Mouse (Mus musculus) midbrain, embryonic 15.5 days (tissue): ENCODE measurements around the gene Edem1. TPM values are rescaled to one million over a fixed set of nuclear protein-coding genes. Genes with fewer than 3 reads are reported as not detected.

ENCODE experiments used
- ATAC-seq: fragments of 200-750 bp; cut with Nextera tagmentation; replicated peaks from 2 replicates; pipeline ENCODE4 v1.8.0; 2017; ENCODE audit warnings: moderate TSS enrichment
- H3K27ac ChIP-seq: fragments of 300-500 bp; sonication (generic); 2 replicates; pipeline ENCODE4 v1.5.1; 2015; ENCODE audit warnings: mild to moderate bottlenecking, inconsistent platforms
- H3K27me3 ChIP-seq: fragments of 300-500 bp; sonication (generic); replicated peaks from 2 replicates; pipeline ENCODE4 v1.6.1; 2015; ENCODE audit warnings: inconsistent platforms
- H3K36me3 ChIP-seq: fragments of 300-500 bp; sonication (generic); replicated peaks from 2 replicates; pipeline ENCODE4 v1.6.1; 2015; ENCODE audit warnings: inconsistent platforms
- H3K4me1 ChIP-seq: fragments of 300-500 bp; sonication (generic); 2 replicates; pipeline ENCODE4 v1.6.1; 2015; ENCODE audit warnings: inconsistent platforms
- H3K4me2 ChIP-seq: fragments of 300-500 bp; sonication (generic); 2 replicates; pipeline ENCODE4 v1.6.1; 2015; ENCODE audit warnings: inconsistent platforms, mild to moderate bottlenecking, moderate library complexity
- H3K4me3 ChIP-seq: fragments of 300-500 bp; sonication (generic); 2 replicates; pipeline ENCODE4 v1.5.1; 2015; ENCODE audit warnings: mild to moderate bottlenecking, inconsistent platforms
- H3K9ac ChIP-seq: fragments of 300-500 bp; sonication (generic); 2 replicates; pipeline ENCODE4 v1.6.1; 2015; ENCODE audit warnings: mild to moderate bottlenecking, inconsistent platforms
- H3K9me3 ChIP-seq: fragments of 300-500 bp; sonication (generic); 2 replicates; pipeline ENCODE4 v1.6.1; 2016; ENCODE audit warnings: inconsistent platforms
- WGBS: fragments of 180-500 bp; shearing (Covaris S2); methylation state at CpG from one replicate; pipeline ENCODE4 v1.1.7; 2015; ENCODE audit warnings: mixed read lengths; 5-methylcytosine and 5-hydroxymethylcytosine counted together
- polyA plus RNA-seq: library from polyadenylated mRNA; unstranded; fragments of >200 nt; fragmentation: Nextera tagmentation; extraction: Ambion mirVana; gene quantifications from 2 replicates; pipeline ENCODE4 v1.2.1, GENCODE M21; 2015

Gene Edem1
- polyA plus RNA-seq, 1 experiment from 2014 or later, result 6.5 TPM

DNA sequence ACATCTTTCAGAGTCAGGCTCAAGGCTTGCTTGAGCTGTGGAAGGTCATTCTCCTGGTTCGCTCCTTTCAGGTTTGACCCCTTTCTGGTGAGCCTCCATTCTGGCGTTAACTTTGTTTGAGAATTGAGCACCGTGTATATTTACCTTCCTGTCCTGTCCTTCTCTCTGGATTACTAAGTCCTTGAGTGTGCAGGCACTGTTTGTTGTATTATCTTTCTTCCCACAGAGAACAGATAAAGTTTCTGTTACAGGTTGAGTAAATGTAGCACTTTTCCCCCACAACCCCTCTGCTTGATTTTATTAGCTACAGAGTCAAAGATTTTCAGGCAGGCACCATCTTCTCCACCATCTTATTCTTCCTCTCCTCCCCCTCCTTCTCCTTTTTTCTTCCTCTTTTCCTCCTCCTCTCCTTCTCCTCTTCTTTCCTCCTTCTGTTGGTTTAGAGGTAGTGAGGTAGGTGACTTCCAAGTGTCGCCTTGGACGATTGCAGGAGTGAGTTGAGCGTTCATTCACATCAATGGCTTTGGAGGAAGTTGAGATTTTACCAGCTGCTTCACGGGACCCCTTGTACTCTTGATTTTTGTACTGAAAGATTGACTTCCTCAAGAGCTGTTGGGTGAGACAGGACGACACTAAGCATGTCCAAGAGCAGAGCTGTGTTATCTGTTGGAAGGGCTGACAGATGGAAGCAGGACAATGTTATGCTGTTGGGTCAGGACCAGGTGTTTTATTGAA, 5.7 kb downstream of the Edem1 start:
- Histone ChIP-seq H3K27me3 (no peaks in the 10 kb centered on the region), H3K9me3 (no peaks in the 10 kb centered on the region), H3K4me3 (no peak overlapping the region), H3K4me2 (no peak overlapping the region), H3K4me1 (peaks cover 12% of the 10 kb centered on the region), H3K9ac (no peak overlapping the region), H3K36me3 (no peaks in the 10 kb centered on the region), H3K27ac (no peak overlapping the region)
- no peak for ATAC-seq
- 91% methylated on average over 8 of the region's 8 CpGs for WGBS

DNA sequence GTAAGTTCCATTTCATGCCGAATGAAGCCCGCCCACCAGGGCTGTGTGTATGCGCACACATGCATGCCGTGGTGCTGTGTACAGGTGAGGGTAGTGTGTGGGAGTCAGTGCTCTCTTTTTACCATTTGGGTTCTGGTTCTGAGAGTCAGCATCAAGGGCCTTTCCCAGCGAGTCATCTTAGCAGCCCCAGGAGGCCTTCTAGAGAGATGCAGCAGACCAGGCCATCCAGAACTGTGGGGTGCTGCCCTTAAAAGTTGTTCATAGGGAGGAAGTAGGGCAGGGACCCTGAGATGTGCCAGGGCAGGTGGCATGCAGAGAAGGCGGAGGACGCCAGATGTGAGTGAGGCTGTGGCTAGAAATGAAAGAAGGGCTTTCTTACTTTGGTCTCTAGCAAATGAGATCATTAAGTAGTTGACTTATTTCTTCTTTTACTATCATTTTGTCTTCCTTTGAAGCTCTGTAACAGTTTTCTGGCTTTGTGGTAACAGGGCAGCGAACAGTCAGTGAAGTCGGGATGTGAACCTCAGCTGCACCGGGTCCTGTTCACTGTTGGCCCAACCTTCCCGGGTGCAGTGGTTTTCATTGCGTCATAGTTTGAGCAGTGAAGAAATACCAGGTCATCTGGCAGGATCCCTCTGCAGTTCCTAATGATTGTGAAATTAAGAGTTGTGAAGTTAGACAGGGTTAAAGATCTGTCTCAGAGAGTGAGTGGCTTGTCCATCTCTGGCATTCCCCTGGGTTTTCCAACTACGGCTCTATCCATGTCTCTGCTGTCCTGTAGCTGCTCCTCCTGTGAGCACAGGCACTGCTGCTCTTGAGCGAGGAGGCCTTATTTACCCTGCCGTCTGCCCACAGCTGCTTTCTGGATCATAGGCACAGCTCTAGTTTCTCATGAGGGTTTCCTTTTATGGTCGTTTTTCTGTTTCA, 7.6 kb downstream of the Edem1 start:
- Histone ChIP-seq H3K27me3 (no peaks in the 10 kb centered on the region), H3K27ac (no peak overlapping the region), H3K4me1 (no peaks in the 10 kb centered on the region), H3K4me2 (no peak overlapping the region), H3K9me3 (no peaks in the 10 kb centered on the region), H3K4me3 (no peak overlapping the region), H3K36me3 (no peaks in the 10 kb centered on the region), H3K9ac (no peak overlapping the region)
- ATAC-seq, result no peak
- WGBS, result 89% methylated on average over 16 of the region's 16 CpGs

DNA sequence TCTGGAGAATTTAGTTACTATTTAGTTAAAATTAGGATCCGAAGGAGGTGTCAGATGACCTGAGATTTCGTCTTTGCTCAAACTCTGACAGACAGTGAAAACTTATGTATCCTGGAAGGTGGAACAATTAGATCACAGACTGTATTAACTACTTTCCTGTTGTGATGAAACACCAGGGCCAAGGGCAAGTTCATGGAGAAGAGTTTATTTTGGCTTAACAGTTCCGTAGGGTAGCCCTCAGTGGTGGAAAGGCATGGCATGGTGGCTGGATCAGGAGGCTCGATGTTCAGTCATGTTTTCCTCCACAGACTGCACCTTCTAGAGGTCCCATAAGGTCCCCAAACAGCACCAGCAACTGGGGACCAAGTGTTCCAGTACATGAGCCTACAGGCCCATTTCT, 8.6 kb downstream of the Edem1 start:
- Histone ChIP-seq H3K4me3 (no peak overlapping the region), H3K4me2 (no peak overlapping the region), H3K9ac (no peak overlapping the region), H3K27ac (no peak overlapping the region), H3K9me3 (no peaks in the 10 kb centered on the region), H3K4me1 (no peaks in the 10 kb centered on the region), H3K27me3 (no peaks in the 10 kb centered on the region), H3K36me3 (0 out of 2 replicates have a peak, but pooled peaks cover 5% of the 10 kb centered on the region)
- 93% methylated on average over 4 of the region's 4 CpGs for WGBS
- ATAC-seq, result no peak

DNA sequence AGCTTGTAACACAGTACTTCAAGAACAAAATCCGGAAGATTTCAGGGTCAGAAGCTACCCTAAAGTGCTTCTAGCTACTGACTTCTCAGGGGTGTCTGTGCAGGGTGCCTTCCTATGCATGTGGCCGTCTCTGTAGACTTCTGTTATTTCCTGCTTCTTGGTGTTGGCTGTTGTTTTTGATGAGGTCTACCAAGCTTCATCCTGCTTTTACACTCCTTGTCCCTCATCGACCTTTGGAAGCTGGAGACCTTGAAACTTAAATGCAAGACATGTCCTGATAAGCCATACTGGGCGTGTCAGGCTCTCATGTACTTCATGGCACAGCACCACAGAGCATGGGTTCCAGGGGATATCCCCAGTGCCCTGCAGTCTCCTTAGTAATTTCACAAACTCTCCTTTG, 9.5 kb downstream of the Edem1 start:
- no peak for ATAC-seq
- H3K36me3 ChIP-seq, result 0 out of 2 replicates have a peak, but pooled peaks cover 5% of the 10 kb centered on the region
- H3K27me3 ChIP-seq, result no peaks in the 10 kb centered on the region
- no peak overlapping the region for H3K4me2 ChIP-seq
- H3K9me3 ChIP-seq, result no peaks in the 10 kb centered on the region
- no peak overlapping the region for H3K9ac ChIP-seq
- H3K27ac ChIP-seq, result no peak overlapping the region
- H3K4me3 ChIP-seq, result no peak overlapping the region
- WGBS, result 93% methylated on average over 4 of the region's 4 CpGs
- no peaks in the 10 kb centered on the region for H3K4me1 ChIP-seq

DNA sequence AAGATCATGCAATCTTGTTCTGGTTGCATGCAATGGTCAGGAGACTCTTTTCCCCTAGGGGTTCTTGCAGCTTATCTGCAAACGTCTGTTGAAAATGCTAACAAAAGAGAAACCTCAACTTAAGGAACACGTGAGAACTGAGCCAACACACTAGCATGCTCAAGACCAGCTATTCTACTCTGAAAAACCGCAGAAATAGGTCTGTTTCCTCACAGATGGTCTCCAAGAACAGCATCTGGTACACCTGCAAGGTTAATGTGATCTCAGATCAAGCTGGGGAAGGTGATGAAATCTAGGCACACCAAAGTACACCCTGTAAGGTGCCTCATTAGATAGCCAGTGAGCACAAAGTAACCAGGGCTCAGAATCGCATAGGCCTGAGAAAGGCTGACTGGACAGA, 11.0 kb downstream of the Edem1 start:
- 92% methylated on average over 4 of the region's 4 CpGs for WGBS

DNA sequence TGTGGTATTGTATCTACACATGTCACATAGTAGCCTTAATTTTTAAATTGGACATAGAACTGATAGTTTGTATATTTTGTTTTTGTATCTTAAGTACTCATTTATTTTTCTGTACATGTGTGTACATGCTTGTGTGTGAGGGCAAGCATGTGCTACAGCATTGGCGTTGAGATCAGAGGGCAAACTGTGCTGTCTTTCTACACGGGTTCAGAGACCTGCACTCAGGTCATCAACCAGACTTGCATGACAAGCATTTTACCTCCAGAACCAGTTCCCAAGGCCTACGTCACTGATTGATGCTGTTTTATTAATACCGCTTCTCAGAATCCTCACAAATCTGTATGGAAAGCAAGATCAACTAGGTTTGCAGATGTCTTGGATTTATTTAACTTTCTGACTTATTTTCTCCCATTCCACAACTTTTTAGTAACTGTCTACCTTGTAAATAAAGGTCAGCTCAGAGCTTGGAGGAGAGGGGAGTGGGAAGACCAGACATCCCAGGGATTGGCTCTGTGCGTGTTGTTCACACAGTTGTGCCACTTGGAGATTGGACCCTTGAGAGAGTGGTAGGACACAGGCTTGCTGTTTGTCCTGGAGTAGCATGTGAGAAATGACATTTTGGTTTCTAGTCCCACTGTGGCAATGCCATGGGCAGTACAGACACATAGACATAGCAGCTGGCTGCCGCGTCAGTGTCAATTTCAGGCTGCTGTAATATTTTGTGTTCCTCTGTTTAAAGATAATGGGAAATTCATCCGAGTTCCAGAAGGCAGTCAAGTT, 12.6 kb downstream of the Edem1 start:
- no peak overlapping the region for H3K27ac ChIP-seq
- WGBS, result 95% methylated on average over 8 of the region's 8 CpGs
- H3K9ac ChIP-seq, result no peak overlapping the region
- 0 out of 2 replicates have a peak, but pooled peaks cover 13% of the 10 kb centered on the region for H3K36me3 ChIP-seq
- H3K27me3 ChIP-seq, result no peaks in the 10 kb centered on the region
- H3K4me3 ChIP-seq, result no peak overlapping the region
- H3K4me1 ChIP-seq, result no peaks in the 10 kb centered on the region
- H3K9me3 ChIP-seq, result no peaks in the 10 kb centered on the region
- H3K4me2 ChIP-seq, result no peak overlapping the region
- ATAC-seq, result no peak

More for the DNA sequence above, 11.0 kb downstream of the Edem1 start:
- no peak overlapping the region for H3K4me3 ChIP-seq
- H3K27ac ChIP-seq, result no peak overlapping the region
- H3K4me2 ChIP-seq, result no peak overlapping the region
- no peak overlapping the region for H3K9ac ChIP-seq
- H3K36me3 ChIP-seq, result 0 out of 2 replicates have a peak, but pooled peaks cover 8% of the 10 kb centered on the region
- ATAC-seq, result no peak
- no peaks in the 10 kb centered on the region for H3K4me1 ChIP-seq
- H3K9me3 ChIP-seq, result no peaks in the 10 kb centered on the region
- H3K27me3 ChIP-seq, result no peaks in the 10 kb centered on the region

DNA sequence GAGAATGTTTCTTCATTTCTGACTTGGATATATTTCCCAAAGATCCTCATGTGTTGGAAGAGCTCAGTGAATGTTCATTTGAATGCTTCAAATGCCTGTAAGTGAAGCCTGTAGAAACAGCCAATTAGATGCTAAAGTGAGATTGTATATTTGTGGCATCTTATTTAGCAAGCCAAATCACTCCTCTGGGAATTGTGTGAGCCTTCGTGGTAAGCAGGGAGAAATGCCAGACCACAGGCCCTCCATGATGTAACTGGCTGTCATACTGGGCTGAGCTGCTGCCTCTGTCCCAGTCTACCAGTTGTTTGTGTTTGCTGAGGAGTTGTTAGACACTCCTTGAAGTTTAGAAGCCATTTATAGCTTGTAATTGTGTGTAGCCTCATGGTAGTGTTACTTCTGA, 15.2 kb downstream of the Edem1 start:
- 0 out of 2 replicates have a peak, but pooled peaks cover 13% of the 10 kb centered on the region for H3K36me3 ChIP-seq
- no peaks in the 10 kb centered on the region for H3K4me1 ChIP-seq
- H3K27me3 ChIP-seq, result no peaks in the 10 kb centered on the region
- no peaks in the 10 kb centered on the region for H3K9me3 ChIP-seq
- WGBS, result 88% methylated on average over 1 of the region's 1 CpGs
- ATAC-seq, result no peak
- H3K27ac ChIP-seq, result no peak overlapping the region
- H3K9ac ChIP-seq, result no peak overlapping the region
- no peak overlapping the region for H3K4me3 ChIP-seq
- H3K4me2 ChIP-seq, result no peak overlapping the region

DNA sequence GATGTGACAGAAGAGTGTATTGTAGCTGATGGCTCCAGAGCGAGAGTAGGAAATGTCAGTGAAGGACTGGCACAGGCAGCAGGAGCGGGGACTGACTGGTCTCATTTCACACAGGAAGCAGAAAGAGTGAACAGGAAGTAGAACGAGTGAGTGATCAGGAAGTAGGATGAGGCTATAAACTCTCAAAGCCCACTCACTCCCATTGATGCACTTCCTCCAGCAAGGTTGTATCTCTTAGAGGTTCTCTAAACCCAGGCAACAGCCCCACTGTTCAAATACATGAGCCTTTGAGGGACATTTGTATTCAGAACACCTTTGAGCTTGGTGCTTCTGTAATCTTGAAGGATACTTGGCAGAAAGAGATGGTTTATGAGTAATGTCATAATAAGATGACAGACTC, 15.7 kb downstream of the Edem1 start:
- H3K36me3 ChIP-seq, result 0 out of 2 replicates have a peak, but pooled peaks cover 13% of the 10 kb centered on the region
- no peak overlapping the region for H3K9ac ChIP-seq
- no peak overlapping the region for H3K4me3 ChIP-seq
- no peak overlapping the region for H3K27ac ChIP-seq
- H3K9me3 ChIP-seq, result no peaks in the 10 kb centered on the region
- ATAC-seq, result no peak
- H3K4me1 ChIP-seq, result no peaks in the 10 kb centered on the region
- no peak overlapping the region for H3K4me2 ChIP-seq
- no peaks in the 10 kb centered on the region for H3K27me3 ChIP-seq
- 85% methylated on average over 3 of the region's 3 CpGs for WGBS

DNA sequence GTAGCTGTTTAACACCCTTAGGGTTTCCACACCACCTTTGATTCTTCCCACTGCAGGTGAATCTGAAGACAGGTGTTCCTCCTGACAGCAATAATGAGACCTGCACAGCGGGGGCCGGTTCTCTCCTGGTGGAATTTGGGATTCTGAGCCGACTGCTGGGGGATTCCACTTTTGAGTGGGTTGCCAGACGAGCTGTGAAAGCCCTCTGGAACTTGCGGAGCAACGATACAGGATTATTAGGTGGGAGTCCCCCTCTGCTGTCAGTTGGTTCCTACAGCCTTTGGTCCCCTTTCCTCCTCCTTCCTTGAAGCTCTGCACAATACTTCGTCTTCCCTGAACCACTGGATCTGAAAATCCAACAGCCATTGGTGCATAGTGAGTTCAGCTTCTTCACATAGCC, 16.3 kb downstream of the Edem1 start:
- H3K4me3 ChIP-seq, result no peak overlapping the region
- no peak overlapping the region for H3K27ac ChIP-seq
- 89% methylated on average over 7 of the region's 7 CpGs for WGBS
- ATAC-seq, result no peak
- H3K9ac ChIP-seq, result no peak overlapping the region
- no peaks in the 10 kb centered on the region for H3K27me3 ChIP-seq
- no peak overlapping the region for H3K4me2 ChIP-seq
- H3K4me1 ChIP-seq, result no peaks in the 10 kb centered on the region
- H3K9me3 ChIP-seq, result no peaks in the 10 kb centered on the region
- H3K36me3 ChIP-seq, result 0 out of 2 replicates have a peak, but pooled peaks cover 13% of the 10 kb centered on the region

DNA sequence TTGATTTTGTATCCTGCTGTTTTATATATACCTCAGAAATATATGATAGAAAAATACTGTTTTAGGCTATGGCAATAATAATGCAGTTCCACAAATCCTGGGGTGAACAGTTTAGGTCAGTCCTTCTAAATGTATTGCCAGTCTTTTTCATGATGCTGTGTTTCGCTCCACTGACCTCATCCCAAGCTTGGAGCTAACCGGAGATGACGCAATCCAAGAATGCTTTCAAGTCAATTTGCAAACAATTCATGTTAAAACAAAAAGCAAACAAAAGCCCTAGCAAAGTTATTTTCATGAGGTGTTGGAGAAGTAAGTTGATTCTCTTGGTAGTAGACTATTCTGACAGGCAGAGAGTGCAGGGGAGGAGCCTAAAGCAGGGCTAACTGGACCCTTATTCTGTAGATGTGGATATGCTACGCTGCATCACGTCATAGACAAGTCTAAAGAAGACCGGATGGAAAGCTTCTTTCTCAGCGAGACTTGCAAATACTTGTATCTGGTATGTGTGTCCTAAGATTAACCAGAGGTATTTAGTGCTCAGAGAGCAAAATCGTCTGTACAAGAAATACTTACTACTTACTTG, 23.7 kb downstream of the Edem1 start:
- no peaks in the 10 kb centered on the region for H3K9me3 ChIP-seq
- ATAC-seq, result no peak
- H3K4me2 ChIP-seq, result no peak overlapping the region
- 93% methylated on average over 8 of the region's 8 CpGs for WGBS
- no peak overlapping the region for H3K27ac ChIP-seq
- peaks cover 26% of the 10 kb centered on the region; the same call in 1 of the 2 replicates for H3K36me3 ChIP-seq
- no peaks in the 10 kb centered on the region for H3K27me3 ChIP-seq
- H3K4me3 ChIP-seq, result no peak overlapping the region
- no peaks in the 10 kb centered on the region for H3K4me1 ChIP-seq
- no peak overlapping the region for H3K9ac ChIP-seq

DNA sequence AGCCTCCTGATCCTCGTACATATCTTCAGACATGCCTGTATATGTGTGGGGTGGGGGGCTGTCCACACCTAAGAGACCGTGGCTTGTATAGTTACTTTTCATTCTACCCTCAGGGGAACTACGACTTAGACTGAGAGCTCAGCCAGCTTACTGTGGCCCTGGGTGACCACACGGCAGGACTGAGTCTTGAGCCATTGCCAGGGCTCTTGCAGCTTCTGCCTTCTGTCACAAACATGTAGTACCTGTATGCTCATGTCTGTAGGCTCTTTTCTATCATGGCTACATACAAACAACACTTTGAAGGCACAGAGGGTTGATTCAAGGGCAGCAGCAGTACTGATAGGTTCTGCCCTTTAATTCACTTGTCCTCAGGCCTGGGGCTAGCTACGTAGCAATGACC, 24.5 kb downstream of the Edem1 start:
- no peaks in the 10 kb centered on the region for H3K27me3 ChIP-seq
- no peak for ATAC-seq
- WGBS, result 89% methylated on average over 5 of the region's 5 CpGs

More for the DNA sequence above, 24.5 kb downstream of the Edem1 start:
- peaks cover 26% of the 10 kb centered on the region; the same call in 1 of the 2 replicates for H3K36me3 ChIP-seq
- no peaks in the 10 kb centered on the region for H3K4me1 ChIP-seq
- H3K9ac ChIP-seq, result no peak overlapping the region
- no peak overlapping the region for H3K4me2 ChIP-seq
- no peak overlapping the region for H3K4me3 ChIP-seq
- H3K27ac ChIP-seq, result no peak overlapping the region
- no peaks in the 10 kb centered on the region for H3K9me3 ChIP-seq
